Mouse (Mus musculus): ENCODE measurements at regions not wholly inside any gene's neighbourhood (a gene's known extent, or its start where the extent isn't known, plus 50 kb on each side); places are given as distances from the start of the nearest gene placed in this dataset.
"Not testable (repeated sequence)": the region's sequence is repeated elsewhere in the genome, so short reads cannot be mapped to it uniquely, and the experiment has no call there.

- H3K4me3 ChIP-seq (ENCODE audit: low read depth, low read length); H3K4me1 ChIP-seq (ENCODE audit: control insufficient read depth, low read depth, low read length); H3K4me2 ChIP-seq (ENCODE audit: low read depth, low read length); H3K27me3 ChIP-seq (ENCODE audit: control insufficient read depth, insufficient read depth, low read depth, low read length); H3K9ac ChIP-seq (ENCODE audit: low read depth, low read length); ATAC-seq (ENCODE audit: low read depth); H3K36me3 ChIP-seq (ENCODE audit: control insufficient read depth, insufficient read depth); H3K27ac ChIP-seq (ENCODE audit: low read length); H3K9me3 ChIP-seq (replicated peaks; ENCODE audit: control insufficient read depth, low read length): not testable (repeated sequence)
- 70% methylated on average over 6 of the region's 6 CpGs for WGBS (ENCODE audit: insufficient replicate concordance)
Observed at GRCm38 (mm10) chr12:23026976-23027375, 753.1 kb downstream of the Gm10330 start.

DNA sequence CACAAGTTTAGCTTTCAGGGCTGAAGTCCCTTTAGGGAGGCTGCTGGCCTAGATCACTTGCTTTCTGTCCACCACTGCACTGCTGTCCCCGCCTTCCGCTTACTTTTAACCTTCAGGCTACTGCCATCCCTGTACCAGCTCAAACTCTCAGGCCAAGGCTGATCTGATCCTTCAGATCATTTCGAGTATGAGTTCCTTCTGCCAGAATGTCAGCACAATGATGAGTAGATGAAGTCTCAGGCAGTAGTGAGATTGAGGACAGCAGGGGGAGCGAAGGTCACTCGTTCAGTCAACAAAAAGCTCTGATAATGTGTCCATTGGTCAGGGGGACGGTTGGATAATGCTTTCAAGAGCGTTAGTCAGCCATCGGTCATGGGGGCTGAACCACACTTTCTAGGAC is 756.5 kb downstream of the Gm10330 start:
- not testable (repeated sequence) for H3K36me3 ChIP-seq (ENCODE audit: control insufficient read depth, insufficient read depth); H3K9ac ChIP-seq (ENCODE audit: low read depth, low read length); H3K4me3 ChIP-seq (ENCODE audit: low read depth, low read length); H3K4me2 ChIP-seq (ENCODE audit: low read depth, low read length); H3K4me1 ChIP-seq (ENCODE audit: control insufficient read depth, low read depth, low read length); H3K9me3 ChIP-seq (replicated peaks; ENCODE audit: control insufficient read depth, low read length); H3K27ac ChIP-seq (ENCODE audit: low read length); ATAC-seq (ENCODE audit: low read depth); H3K27me3 ChIP-seq (ENCODE audit: control insufficient read depth, insufficient read depth, low read depth, low read length)
- WGBS (ENCODE audit: insufficient replicate concordance): 62% methylated on average over 7 of the region's 8 CpGs

DNA sequence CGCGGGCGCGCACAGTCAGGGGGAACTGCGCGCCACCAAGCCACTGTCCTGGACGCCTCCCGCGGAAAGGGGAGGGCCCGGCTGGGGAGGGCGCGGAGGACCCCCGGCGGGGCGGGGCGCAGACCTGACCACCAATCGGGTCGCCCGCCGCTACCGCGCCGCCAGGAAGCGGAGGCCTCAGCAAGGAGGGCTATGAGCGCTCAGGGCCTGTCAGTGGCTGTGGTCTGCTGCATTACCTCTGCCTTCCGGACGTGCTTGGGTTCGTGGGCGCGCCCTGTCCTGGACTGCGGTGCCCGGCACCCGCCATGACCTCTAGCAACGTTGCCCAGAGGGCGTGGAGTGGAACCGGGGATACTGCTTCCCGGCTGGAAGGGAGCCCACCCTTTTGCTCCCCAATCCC is 769.9 kb downstream of the Gm10330 start:
- H3K27ac ChIP-seq (ENCODE audit: low read length); H3K9ac ChIP-seq (ENCODE audit: low read depth, low read length): not testable (repeated sequence)
- 1% methylated on average over 28 of the region's 37 CpGs for WGBS (ENCODE audit: insufficient replicate concordance)

DNA sequence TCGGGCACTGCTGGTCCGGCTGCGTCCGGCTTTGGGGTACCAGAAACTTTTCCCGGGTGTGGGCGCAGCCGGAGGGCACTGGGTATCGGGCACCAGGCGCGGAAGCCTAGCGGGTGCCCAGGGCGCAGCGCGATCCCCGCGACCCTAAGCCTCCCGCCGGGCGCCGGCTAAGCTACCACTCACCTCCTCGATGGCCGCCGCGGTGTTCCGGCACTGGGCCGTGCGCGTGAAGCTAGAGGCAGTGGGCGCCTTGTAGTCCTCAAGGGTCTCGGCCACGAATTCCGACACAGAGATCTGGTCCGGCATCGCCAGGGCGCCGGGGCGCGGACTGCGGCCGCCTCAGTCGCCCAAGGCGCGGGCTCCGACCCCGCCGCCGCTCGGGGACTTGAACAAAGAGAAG is 770.4 kb downstream of the Gm10330 start:
- not testable (repeated sequence) for ATAC-seq (ENCODE audit: low read depth)

More for the DNA sequence above, 769.9 kb downstream of the Gm10330 start:
- not testable (repeated sequence) for H3K27me3 ChIP-seq (ENCODE audit: control insufficient read depth, insufficient read depth, low read depth, low read length); H3K4me1 ChIP-seq (ENCODE audit: control insufficient read depth, low read depth, low read length); ATAC-seq (ENCODE audit: low read depth); H3K36me3 ChIP-seq (ENCODE audit: control insufficient read depth, insufficient read depth); H3K9me3 ChIP-seq (replicated peaks; ENCODE audit: control insufficient read depth, low read length)
- peak overlapping the region; percentile 13; the same call in 1 of the 2 replicates for H3K4me3 ChIP-seq (ENCODE audit: low read depth, low read length)
- H3K4me2 ChIP-seq (ENCODE audit: low read depth, low read length): peak overlapping the region; percentile 13; the same call in 1 of the 2 replicates

More for the DNA sequence above, 770.4 kb downstream of the Gm10330 start:
- H3K4me1 ChIP-seq (ENCODE audit: control insufficient read depth, low read depth, low read length); H3K9ac ChIP-seq (ENCODE audit: low read depth, low read length); H3K4me2 ChIP-seq (ENCODE audit: low read depth, low read length); H3K36me3 ChIP-seq (ENCODE audit: control insufficient read depth, insufficient read depth); H3K9me3 ChIP-seq (replicated peaks; ENCODE audit: control insufficient read depth, low read length); H3K27me3 ChIP-seq (ENCODE audit: control insufficient read depth, insufficient read depth, low read depth, low read length); H3K27ac ChIP-seq (ENCODE audit: low read length): not testable (repeated sequence)
- 0% methylated on average over 21 of the region's 48 CpGs for WGBS (ENCODE audit: insufficient replicate concordance)
- peak overlapping the region; percentile 31; the same call in 1 of the 2 replicates for H3K4me3 ChIP-seq (ENCODE audit: low read depth, low read length)

Data from liver, embryonic 16.5 days (tissue).